Mouse (Mus musculus): ENCODE data around the gene Dock1.

Dock1 gene

DNA sequence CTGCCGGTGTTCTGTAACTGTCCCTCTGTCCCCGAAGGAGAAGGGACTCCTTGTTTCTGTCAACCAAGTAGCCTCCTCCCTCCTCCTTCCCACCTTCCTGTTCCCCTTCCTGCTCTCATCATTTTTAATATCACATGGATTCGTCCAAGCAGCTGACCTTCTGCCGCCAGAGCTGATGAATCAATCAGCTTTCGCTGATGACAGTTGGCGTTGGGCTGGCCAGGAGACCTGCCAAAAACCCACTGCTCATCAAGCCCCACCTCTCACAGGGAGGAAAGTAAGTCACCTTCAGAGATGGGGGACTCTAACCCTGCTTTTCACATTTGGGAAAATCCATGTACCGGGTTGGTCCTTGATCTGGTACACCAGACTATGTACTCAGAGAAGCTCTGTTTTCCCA, 87.2 kb downstream of the Dock1 start:
- DNase-seq, result no peak

DNA sequence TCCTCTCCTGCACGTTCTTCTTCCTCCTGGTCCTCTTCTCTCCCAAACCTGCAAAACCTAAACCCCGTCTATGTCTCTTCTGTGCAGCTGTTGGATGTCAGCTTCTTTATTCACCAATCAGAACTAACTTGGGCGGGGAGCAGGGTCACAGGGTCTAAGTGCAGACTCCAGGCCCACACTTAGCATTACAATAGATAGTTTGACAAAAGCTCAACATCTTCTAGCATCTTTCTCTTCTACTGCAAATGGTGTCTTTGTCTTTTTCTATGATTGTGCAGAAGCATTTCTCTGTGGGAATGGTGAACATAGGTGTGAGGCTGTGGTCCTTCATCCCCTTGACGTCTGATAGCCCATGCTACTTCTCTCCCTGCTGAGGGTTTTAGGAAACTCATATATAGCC, 91.3 kb downstream of the Dock1 start:
- DNase-seq, result no peak

DNA sequence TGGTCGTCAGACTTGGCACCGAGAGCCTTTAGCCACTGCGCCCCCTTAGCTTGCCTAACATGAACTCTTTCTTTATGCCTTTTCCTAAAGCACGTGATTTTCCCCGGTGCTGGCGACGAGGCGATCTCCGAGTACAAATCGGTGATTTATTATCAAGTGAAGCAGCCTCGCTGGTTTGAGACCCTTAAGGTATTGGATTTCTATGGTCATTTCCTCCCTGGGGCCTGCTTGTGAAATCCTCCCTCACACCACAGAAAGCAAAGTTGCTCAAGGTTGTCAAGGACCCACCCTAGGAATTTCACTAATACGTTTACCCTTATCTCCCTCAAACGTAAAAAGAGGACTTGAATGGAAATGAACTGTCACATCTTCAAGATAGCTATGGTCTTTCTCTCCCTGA, 94.7 kb downstream of the Dock1 start:
- DNase-seq, result no peak

DNA sequence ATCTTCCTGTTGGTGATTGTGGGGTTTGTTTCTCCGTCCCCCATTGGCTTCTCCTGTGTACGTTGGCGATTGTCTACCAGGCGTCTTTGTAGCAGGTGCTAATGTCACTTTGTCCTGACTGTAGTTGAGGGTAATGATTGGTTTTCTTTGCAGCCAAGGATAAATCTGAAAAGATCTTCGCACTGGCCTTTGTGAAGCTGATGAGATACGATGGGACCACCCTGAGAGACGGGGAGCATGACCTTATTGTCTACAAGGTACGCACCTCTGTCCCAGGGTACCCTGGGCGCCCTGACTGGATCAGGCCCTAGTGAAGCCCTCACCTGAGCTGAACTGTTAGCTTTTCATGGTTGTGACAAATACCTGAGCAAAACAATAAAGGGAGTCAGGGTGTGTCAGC, 100.9 kb downstream of the Dock1 start:
- DNase-seq, result no peak

DNA sequence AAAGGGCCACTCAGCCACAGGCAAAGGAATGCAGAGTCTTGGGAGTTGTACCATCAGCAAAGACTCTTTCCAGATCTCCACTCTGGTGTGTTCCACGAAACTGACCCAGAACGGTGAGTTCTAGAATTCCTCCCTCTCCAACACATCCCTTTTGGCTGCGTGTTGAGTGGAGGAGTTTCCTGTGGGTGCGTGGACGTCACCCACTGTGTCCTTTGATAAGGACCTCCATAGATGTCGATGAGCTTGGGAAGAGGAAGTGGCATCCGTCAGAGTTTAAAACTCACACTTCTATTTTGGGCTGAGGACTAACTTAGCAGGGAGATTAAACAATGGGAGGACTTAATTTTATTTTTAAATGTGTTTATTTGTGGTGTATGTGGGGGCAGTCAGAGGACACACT, 101.9 kb downstream of the Dock1 start:
- DNase-seq, result no peak

DNA sequence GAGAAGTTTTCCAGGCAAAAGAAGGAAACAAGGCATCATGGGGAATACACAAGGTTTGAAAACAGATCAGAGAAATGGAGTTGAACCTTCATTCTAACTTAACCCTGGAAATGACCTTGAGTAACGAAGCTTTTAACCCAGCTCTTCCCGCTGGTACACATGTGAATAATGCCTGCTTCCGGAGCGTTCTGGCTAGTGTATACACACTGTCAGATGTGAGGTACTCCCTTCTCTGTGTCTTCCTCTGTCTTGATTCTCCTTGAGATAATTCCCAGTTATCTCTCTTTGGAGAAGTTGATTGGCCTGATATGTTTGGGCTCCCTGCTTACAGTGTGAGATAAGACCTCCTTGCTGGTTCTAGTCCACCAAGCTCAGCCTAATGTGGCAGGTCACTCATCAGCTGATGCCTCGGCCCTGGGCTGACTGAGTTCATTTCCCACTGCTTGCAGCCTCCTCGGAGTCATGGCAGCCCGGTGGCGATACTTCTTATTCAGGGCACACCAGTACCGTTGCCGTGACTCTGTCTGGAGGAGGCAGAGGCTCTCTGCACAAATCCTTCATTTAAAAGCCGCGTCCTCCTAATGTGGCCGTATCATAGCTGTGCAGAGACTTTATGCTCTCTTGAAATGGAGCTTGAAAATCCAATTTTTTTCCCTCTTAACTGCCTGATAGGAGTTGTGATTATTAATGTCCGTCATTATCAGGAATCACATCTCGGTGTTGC, 102.6 kb downstream of the Dock1 start:
- no peak for DNase-seq

DNA sequence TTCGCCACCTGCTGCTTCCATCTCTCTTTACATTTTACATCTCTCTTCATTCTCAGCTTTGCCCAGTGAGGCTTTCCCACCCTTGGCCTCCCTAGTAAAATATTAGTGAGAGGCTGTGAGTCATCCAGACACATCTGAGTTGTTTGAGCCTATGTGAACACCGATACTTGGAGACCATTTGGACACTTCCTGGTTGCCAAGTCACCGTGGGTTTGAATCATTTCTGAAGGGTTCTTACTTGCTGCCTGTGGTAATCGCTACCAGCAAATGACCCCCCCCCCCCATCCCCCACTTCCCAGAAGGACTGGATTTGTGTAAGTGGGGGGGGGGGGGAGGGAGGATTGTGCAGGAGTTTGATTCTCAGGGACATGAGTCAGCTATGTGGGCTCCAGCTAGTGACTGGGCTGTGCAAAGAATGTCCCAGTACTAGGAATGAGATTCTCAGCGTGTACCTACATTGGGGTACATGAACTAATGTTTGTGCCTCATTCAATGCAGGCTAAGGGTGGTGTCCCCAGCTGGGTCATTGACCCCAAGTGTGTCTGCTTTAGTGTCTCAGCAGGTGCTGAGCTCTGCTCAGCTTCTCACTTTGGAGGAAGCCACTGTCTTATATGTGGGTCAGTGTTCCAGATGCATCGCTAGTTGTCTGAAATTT, 103.4 kb downstream of the Dock1 start:
- DNase-seq, result no peak

DNA sequence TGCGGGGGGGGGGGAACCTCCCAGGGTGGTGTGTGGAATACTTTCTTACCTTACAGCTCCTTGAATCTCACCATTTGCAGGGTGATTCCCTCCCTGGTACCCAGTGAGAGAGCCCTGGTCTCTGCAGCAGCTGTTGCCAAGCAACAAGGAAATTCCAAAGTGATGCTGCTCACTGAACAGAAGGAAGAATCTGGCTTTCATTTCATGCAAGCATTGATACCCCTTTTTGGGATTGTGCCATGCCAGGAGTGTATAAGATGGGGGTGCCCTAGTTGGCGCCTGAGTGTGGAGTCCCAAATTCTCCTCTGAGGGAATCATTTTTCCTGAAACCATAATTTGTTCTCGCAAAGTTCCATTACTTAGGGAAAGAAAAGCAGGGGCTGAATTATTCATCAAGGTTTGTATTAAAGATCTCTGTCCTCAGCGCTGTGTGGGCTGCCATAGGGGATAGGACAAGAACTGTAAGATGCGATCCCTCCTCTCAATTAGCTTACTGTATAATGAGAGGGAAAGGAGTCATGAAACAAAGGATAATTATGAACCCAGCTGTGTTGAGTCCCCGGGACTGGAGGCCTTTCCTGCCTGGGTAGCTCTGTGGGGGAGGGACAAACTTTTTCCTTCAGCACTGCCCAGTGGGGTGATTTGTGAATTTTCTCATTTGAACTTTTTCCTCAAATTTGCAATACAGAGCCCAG, 104.2 kb downstream of the Dock1 start:
- no peak for DNase-seq

DNA sequence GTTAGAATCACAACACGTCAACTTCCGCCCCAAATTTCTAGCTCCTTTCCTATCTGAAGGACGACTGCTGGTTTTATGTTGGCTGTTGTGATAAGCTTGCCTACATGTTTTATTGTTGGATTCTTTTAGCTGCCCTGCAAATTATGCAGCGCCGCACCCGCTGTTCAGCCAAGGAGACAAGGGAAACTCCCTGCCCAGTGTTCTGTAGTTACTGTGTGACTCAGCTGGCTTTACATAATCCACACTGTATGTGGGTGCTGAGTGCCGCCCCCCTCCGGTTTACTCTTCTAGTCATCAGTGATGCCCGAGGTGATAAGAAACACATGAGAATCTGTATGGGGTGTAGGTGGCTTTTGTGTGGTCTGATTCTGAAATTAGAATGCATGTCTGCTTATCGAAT, 105.2 kb downstream of the Dock1 start:
- no peak for DNase-seq

DNA sequence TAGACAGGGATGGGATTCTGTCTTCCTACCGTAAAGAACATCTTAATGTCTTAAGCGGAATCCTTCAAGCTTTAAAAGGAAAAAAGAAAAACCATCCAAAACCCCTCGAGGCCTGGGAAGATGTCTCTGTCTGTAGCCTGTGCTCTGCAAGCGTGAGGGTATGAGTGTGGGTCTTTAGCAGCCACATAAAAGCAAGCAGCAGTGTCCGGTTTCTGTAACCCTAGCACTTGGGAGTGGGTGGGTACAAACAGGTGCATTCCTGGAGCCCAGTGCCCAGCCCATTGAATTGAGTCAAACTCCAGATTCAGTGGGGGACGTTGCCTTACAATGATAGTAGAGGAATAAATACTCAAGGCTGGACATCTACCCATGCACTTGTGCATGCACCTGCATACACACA, 105.9 kb downstream of the Dock1 start:
- DNase-seq, result no peak

DNA sequence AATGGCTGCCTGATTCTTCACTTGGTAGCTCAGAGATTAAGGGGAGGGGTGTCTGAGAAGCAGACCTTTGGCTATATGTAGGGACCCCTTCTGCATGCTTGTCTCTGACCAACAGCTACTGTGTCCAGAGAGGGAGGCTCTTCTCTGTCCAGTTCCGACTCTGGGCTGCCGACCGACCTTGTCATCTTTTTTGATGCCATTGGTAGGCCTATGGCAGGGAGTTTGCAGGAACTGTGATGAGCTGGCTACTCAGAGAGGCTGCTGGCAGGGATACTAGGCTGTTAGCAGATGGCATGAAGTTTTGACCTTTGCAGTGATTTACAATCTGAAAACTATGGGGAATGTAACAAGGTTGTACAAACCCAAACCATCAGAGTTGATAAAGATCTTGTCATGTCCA, 109.3 kb downstream of the Dock1 start:
- peak in 1 of 2 experiments; percentile 8 for DNase-seq

DNA sequence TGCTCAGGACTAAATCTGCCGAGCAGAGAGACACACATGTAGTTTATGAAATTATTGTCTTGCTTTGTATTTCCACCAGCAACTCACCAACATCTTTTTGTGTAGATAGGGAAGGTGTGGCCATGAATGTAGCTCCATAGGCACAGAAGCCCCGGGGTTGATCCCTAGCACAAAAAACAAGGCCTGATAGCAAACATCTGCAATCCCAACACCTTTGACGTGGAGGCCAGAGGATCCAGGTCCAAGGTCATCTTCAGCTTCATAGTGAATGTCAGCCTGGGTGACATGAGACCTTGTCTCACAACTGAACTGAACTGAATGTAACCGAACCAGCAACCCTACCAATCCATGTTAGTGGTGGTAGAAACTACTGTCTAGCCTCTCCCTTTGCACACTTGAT, 116.7 kb downstream of the Dock1 start:
- DNase-seq, result no peak

DNA sequence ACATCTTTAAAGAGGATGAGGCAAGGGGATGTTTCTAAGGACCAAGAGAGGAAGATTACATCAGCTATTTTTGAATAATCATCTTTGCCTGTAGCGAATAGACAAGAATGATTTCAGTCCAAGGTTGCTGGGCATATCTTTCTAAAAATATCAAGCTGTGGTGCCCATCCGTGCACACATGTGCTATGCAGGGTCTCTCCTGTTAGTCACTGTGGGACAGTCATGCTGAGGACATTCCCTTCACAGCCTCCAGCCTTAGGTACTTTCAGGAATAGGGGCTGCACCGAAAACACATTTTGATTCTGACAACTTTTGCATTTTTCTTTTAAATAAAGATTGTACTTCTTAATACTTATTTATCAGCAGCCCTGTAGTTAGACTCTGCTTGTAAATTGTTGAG, 124.4 kb downstream of the Dock1 start:
- no peak for DNase-seq

DNA sequence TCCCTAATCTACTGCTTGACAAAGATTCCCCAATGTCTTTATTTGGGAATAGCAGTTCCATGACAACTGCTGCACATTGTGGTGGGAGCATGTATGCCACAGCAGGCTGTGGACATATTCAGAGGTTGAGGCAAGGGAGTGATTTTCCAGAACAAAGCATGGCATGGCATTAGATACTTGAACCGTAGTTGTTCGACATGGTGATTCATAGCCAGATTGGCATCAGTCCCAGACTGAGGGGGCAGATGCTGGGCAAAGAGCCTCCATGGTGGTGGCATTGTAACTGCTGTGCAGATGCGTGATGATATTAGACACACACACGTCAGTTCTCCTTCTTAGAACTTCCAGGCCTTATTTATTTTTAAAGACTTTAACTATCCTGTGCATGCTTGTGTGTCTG, 129.6 kb downstream of the Dock1 start:
- no peak for DNase-seq

DNA sequence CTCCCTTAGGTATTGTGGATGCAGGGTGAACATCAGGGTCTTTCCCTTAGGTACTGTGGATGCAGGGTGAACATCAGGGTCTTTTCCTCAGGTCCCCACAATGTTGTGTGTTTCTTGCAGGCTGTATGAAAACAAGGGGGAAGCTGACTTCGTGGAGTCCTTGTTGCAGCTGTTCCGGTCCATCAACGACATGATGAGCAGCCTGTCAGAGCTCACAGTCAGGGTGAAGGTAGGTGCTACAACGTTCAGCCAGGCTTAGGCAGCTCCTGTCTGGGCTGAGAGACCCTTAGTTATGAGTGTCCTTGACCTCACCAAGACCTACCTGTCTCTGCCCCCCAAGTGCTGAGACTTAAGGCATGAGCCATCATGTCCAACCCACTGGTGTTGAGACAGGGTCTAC, 134.0 kb downstream of the Dock1 start:
- no peak for DNase-seq

DNA sequence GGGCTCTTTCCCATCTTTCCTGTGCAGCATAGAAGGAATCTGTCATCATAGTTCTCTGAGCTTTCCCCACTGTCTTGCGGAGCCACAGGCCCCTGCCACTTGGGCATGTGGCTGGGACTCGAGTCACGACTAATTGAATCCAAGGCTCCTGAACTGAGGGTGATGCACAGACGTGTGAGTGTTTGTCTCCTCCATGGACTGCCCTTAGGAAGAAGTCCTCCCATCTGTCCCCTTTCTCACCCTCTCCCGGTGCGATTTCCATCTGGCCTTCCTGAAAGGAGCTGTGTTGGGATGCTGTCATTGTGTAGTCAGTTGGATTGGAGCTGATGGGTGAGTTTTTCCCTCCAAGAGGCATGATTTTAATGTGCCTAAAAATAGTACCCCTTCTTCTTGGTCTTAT, 136.3 kb downstream of the Dock1 start:
- DNase-seq, result peak; percentile 19 to 31

DNA sequence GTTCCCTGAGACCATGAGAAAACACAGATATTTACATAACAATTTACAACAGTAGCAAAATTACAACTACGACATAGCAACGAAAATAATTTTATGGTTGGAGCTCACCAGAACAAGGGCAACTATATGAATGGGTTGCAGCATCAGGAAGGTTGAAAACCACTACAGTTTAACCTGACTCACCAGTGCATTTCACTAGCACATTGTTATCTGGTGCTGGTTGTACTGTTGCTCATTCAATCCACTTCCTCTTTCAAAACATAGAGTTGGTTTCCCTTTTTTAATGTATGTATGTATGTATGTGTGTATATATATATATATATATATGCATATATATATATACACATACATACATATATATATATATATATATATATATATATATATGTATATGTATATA, 138.0 kb downstream of the Dock1 start:
- DNase-seq, result no peak

DNA sequence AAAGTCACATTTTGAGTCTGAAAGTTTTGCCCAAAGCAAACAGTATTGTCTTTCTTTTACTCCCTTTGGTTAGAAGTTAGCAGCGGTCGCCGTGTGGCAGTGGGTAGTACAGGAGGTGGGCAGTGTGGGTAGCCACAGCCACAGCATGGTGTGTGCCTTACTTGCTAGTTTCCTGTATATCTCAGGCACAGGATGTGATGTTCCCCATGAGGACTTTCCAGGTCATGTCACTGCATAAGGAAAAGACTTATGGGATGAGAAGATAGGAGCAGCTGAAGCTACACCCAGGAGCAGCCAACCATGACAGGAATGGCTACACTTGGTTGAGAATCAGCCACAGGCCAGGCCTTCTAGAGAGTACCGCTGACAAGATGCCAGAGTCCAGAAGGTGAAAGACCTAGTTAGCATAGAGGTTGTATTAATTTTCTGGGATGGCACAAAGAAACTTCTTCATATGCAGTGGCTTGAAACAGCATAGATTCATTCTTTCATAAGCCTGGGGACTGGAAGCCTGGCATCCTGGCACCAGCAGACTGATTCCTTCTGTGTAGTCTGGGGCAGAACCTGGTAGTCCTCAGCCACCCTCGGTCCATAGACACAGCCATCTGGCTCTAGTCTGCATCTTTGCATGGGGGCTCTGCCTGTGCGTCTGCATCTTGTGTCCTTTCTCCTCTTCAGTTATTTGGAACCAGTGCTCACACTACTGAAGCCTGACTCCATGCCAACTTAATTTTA, 139.0 kb downstream of the Dock1 start:
- peak in 1 of 2 experiments; percentile 20 for DNase-seq

DNA sequence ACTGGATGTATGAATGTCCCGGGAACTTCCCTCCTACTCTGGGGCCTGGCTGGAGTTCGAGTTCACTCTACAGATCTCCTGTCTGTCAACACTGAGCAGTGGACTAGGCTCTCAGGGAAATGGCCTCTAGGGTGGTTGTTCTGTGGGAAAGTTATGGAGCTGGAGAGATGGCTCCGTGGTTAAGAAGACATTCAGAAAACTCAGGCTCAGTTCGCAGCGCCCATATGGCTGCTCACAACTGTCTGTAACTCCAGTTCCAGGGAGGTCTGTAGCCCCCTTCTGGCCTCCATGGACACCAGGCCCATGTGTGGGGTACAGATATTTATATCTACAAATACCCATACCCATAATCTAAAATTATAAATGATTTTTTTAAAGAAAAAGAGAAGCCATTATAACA, 148.0 kb downstream of the Dock1 start:
- DNase-seq, result no peak

DNA sequence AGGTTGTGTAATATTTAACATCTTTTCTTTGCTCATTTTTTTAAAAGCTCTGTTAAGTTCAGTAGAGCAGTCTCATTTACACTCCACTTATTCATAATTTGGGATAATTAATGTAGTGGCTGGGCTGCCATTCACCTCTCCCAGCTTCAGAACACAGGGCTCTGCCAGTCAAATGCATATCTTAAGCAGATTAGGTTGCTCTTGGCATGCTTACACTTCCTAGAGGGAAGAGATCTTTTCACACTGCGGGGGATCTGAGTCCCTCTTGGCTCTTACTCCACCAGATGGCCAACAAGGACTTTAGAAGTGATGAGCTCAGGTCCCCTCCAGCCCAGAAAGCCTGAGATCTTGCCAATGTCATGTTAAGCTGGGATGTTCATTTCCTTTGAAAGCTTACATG, 150.8 kb downstream of the Dock1 start:
- peak; percentile 32 to 53 for DNase-seq

DNA sequence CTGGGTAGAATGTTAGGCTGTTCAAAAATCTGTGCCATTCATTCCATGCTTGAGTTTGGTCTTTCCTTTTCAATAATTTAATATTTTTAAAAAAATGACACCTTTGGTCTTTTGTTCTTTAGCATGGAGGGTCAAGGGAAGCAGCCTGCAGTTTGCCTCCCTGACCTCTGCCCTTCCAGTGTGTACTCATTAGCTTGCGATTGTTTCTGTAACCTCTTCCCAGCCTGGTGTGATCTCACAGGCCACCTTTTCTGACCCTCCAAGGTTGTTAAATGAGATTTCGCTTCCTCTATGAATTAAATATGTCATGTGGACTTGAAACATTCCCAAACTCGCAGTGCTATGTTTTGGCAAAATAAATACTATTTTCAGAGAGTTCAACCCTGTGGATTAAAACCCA, 151.6 kb downstream of the Dock1 start:
- no peak for DNase-seq

DNA sequence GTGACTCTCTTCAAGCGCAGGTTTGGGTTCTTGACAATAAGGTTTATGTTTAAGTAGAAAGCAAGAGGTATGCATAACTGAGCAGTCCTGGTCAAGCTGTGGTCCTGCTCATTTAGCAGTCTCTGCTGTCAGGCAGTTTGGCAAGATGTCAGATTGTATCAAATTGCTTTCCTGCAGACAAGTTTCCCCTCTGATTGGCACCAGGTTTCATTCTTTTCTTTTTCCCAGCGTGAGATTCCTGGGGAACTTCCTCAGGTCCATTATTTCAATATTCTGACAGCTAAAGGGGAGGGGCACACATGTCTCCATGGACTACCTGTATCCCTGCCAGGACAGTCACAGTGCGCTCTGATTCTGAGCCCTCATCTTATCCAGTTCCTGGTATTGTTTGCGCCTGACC, 153.4 kb downstream of the Dock1 start:
- DNase-seq, result no peak

DNA sequence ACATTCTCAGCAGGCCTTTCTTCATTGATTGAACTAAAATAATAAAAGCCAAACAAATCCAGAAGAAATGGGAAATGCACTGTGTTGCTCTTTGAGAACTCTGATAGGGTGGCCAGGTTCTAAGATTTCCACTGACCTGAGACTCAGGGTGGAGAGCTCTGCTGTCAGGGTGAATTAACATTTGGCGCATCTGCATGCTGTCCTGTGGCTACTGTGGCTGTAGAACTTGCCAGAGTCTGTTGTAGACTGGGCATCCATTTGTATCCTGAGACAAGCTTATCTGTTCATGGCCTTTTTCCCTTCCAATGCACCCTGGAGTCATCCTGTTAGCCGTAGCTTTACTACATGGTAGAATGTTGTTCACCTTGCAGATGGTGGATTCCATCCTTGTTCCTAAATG, 169.6 kb downstream of the Dock1 start:
- DNase-seq, result no peak

DNA sequence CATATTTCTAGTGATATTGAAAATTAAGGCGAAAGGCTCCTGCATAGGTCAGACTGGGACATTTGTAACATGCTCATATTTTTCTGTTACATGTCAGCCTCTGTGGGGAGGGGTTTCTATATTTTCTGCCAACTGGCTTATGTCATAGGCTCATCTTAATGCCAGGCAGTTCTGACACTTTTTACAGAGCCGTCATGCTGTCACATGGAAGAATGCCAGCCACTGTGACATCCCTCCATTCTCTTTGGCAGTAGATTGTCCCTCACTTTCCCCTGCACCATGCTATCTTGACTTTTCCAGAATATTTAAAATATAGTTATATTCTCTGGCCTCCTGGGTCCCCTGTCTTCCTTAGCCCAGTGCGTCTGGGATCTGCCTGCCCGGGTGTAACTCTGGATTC, 172.3 kb downstream of the Dock1 start:
- peak in 1 of 2 experiments; percentile 9 for DNase-seq
